In genomic region chr19:26508616-26509015, GRCm38 (mm10) we compare ENCODE assay signal across 11 mouse cellular contexts.
DNase-seq lines count a peak whose midpoint lies in the region; ATAC-seq lines count a peak whose summit lies in the region.
"Had no signal": no experiment of that assay in that cellular context is flagged by ENCODE, and none has a peak within 500 bp of the region (broad histone marks: within the 10 kb centered on the region; RNA-seq: fewer than 3 reads in every experiment).

No protein-coding gene starts in this region.

- H3K27me3 ChIP-seq in hindbrain, embryonic 13.5 days = no peaks in the 10 kb centered on the region
- no peaks in the 10 kb centered on the region for H3K27me3 ChIP-seq in hindbrain, embryonic 10.5 days (ENCODE audit: insufficient read depth, poor library complexity, severe bottlenecking)
- no peaks in the 10 kb centered on the region for H3K27me3 ChIP-seq in midbrain, embryonic 13.5 days
- no peaks in the 10 kb centered on the region for H3K27me3 ChIP-seq in midbrain, embryonic 10.5 days (ENCODE audit: low read depth, poor library complexity, severe bottlenecking)
- H3K27me3 ChIP-seq in hindbrain, embryonic 14.5 days (ENCODE audit: control insufficient read depth, insufficient read depth, low read length) = no peaks in the 10 kb centered on the region
- H3K27me3 ChIP-seq in midbrain, embryonic 16.5 days (ENCODE audit: control insufficient read depth, insufficient read depth, low read depth, low read length) = no peaks in the 10 kb centered on the region
- H3K27me3 ChIP-seq: limb, embryonic 12.5 days had no signal

- WGBS in hindbrain, embryonic 13.5 days = 32% methylated on average over 7 of the region's 7 CpGs
- WGBS in hindbrain, embryonic 10.5 days = 78% methylated on average over 7 of the region's 7 CpGs
- WGBS in midbrain, embryonic 13.5 days = 41% methylated on average over 7 of the region's 7 CpGs
- 73% methylated on average over 7 of the region's 7 CpGs for WGBS in midbrain, embryonic 10.5 days
- 27% methylated on average over 7 of the region's 7 CpGs for WGBS in hindbrain, embryonic 14.5 days
- WGBS in midbrain, embryonic 16.5 days = 34% methylated on average over 7 of the region's 7 CpGs

- peaks cover 21% of the 10 kb centered on the region for H3K4me1 ChIP-seq in hindbrain, embryonic 13.5 days (replicated peaks)
- H3K4me1 ChIP-seq in hindbrain, embryonic 10.5 days (replicated peaks) = no peaks in the 10 kb centered on the region
- peaks cover 21% of the 10 kb centered on the region for H3K4me1 ChIP-seq in midbrain, embryonic 13.5 days (replicated peaks)
- H3K4me1 ChIP-seq in midbrain, embryonic 10.5 days = peaks cover 11% of the 10 kb centered on the region
- 0 out of 2 replicates have a peak, but pooled peaks cover 10% of the 10 kb centered on the region for H3K4me1 ChIP-seq in hindbrain, embryonic 14.5 days (replicated peaks; ENCODE audit: control insufficient read depth, insufficient read depth, low read length)
- H3K4me1 ChIP-seq in midbrain, embryonic 16.5 days (ENCODE audit: control insufficient read depth, insufficient read depth, low read length) = peaks cover 13% of the 10 kb centered on the region

- H3K4me3 ChIP-seq in hindbrain, embryonic 13.5 days = no peak overlapping the region
- no peak overlapping the region for H3K4me3 ChIP-seq in hindbrain, embryonic 10.5 days
- no peak overlapping the region for H3K4me3 ChIP-seq in midbrain, embryonic 13.5 days (replicated peaks)
- H3K4me3 ChIP-seq in midbrain, embryonic 10.5 days = no peak overlapping the region
- H3K4me3 ChIP-seq in hindbrain, embryonic 14.5 days (replicated peaks; ENCODE audit: low read length) = no peak overlapping the region
- no peak overlapping the region for H3K4me3 ChIP-seq in midbrain, embryonic 16.5 days (ENCODE audit: low read depth, low read length)
- H3K4me3 ChIP-seq: limb, embryonic 12.5 days; myocyte had no signal

- no peaks in the 10 kb centered on the region for H3K36me3 ChIP-seq in hindbrain, embryonic 13.5 days
- H3K36me3 ChIP-seq in hindbrain, embryonic 10.5 days = no peaks in the 10 kb centered on the region
- H3K36me3 ChIP-seq in midbrain, embryonic 13.5 days = no peaks in the 10 kb centered on the region
- no peaks in the 10 kb centered on the region for H3K36me3 ChIP-seq in midbrain, embryonic 10.5 days
- H3K36me3 ChIP-seq in hindbrain, embryonic 14.5 days (replicated peaks; ENCODE audit: control insufficient read depth, insufficient read depth) = no peaks in the 10 kb centered on the region
- no peaks in the 10 kb centered on the region for H3K36me3 ChIP-seq in midbrain, embryonic 16.5 days (ENCODE audit: control insufficient read depth, insufficient read depth, low read length)
- H3K36me3 ChIP-seq: limb, embryonic 12.5 days had no signal

- no peak for DNase-seq in hindbrain, embryonic 10.5 days (ENCODE audit: low spot score)
- DNase-seq in midbrain, embryonic 10.5 days (ENCODE audit: low spot score) = no peak
- DNase-seq in hindbrain, embryonic 14.5 days (ENCODE audit: low spot score) = peak; percentile 70
- DNase-seq: lung, postnatal 10 days had no signal

- ATAC-seq in hindbrain, embryonic 13.5 days (ENCODE audit: low FRiP score) = peak; percentile 82
- ATAC-seq in midbrain, embryonic 13.5 days = peak; percentile 43
- peak; percentile 61; the same call in 1 of the 2 replicates for ATAC-seq in hindbrain, embryonic 14.5 days (ENCODE audit: low FRiP score)
- peak; percentile 32; the same call in 1 of the 2 replicates for ATAC-seq in midbrain, embryonic 16.5 days
- no peak for ATAC-seq in CD4-positive, CD25-positive, alpha-beta regulatory T cell, adult 4 months
- ATAC-seq: inflammation-experienced regulatory T-cells, adult 6 months had no signal

- H3K27ac ChIP-seq in hindbrain, embryonic 13.5 days = peak overlapping the region; percentile 69
- no peak overlapping the region for H3K27ac ChIP-seq in hindbrain, embryonic 10.5 days
- H3K27ac ChIP-seq in midbrain, embryonic 13.5 days = peak overlapping the region; percentile 47; the same call in 1 of the 2 replicates
- no peak overlapping the region for H3K27ac ChIP-seq in midbrain, embryonic 10.5 days (replicated peaks)
- H3K27ac ChIP-seq in hindbrain, embryonic 14.5 days = peak overlapping the region; percentile 60
- peak overlapping the region; percentile 19; the same call in 1 of the 2 replicates for H3K27ac ChIP-seq in midbrain, embryonic 16.5 days (ENCODE audit: low read length)
- H3K27ac ChIP-seq: limb, embryonic 12.5 days had no signal

- H3K4me2 ChIP-seq in hindbrain, embryonic 13.5 days = peak overlapping the region; percentile 38
- peak overlapping the region; percentile 21; the same call in 1 of the 2 replicates for H3K4me2 ChIP-seq in midbrain, embryonic 13.5 days (replicated peaks)
- peak overlapping the region; percentile 36 for H3K4me2 ChIP-seq in hindbrain, embryonic 14.5 days (replicated peaks)
- peak overlapping the region; percentile 31 for H3K4me2 ChIP-seq in midbrain, embryonic 16.5 days (ENCODE audit: low read length)
- H3K4me2 ChIP-seq: limb, embryonic 12.5 days had no signal

- H3K9ac ChIP-seq in hindbrain, embryonic 13.5 days = peak overlapping the region; percentile 26; the same call in 1 of the 2 replicates
- H3K9ac ChIP-seq in midbrain, embryonic 13.5 days (replicated peaks) = no peak overlapping the region
- peak overlapping the region; percentile 14; the same call in 1 of the 2 replicates for H3K9ac ChIP-seq in hindbrain, embryonic 14.5 days
- H3K9ac ChIP-seq in midbrain, embryonic 16.5 days (ENCODE audit: low read depth, low read length) = no peak overlapping the region
- H3K9ac ChIP-seq: limb, embryonic 12.5 days had no signal

- H3K9me3 ChIP-seq in hindbrain, embryonic 13.5 days = peaks cover 10% of the 10 kb centered on the region; the same call in 1 of the 2 replicates
- no peaks in the 10 kb centered on the region for H3K9me3 ChIP-seq in hindbrain, embryonic 10.5 days
- H3K9me3 ChIP-seq in midbrain, embryonic 13.5 days = no peaks in the 10 kb centered on the region; the same call in 1 of the 2 replicates
- H3K9me3 ChIP-seq in midbrain, embryonic 10.5 days (replicated peaks) = 0 out of 2 replicates have a peak, but pooled peaks cover 4% of the 10 kb centered on the region
- peaks cover 10% of the 10 kb centered on the region; the same call in 1 of the 2 replicates for H3K9me3 ChIP-seq in hindbrain, embryonic 14.5 days (ENCODE audit: control insufficient read depth, low read length)
- no peaks in the 10 kb centered on the region; the same call in 1 of the 2 replicates for H3K9me3 ChIP-seq in midbrain, embryonic 16.5 days (replicated peaks; ENCODE audit: control insufficient read depth, low read length, poor library complexity, severe bottlenecking)

Comparison
In these comparisons a context has a peak if more than half of its experiments do, and no peak if none do; other contexts are left out.
1. H3K27ac ChIP-seq: peak in hindbrain, embryonic 13.5 days (single experiment), midbrain, embryonic 13.5 days (single experiment), hindbrain, embryonic 14.5 days (single experiment) and midbrain, embryonic 16.5 days (single experiment); none in hindbrain, embryonic 10.5 days (single experiment) and midbrain, embryonic 10.5 days (single experiment).
2. H3K9ac ChIP-seq: peak in hindbrain, embryonic 13.5 days (single experiment) and hindbrain, embryonic 14.5 days (single experiment); none in midbrain, embryonic 13.5 days (single experiment) and midbrain, embryonic 16.5 days (single experiment).
3. Peak in every context shown above with its lines, with median percentiles within 50 percentile points of each other: H3K4me2 ChIP-seq.